Mouse (Mus musculus) midbrain, embryonic 14.5 days (tissue): ENCODE measurements at regions not wholly inside any gene's neighbourhood (a gene's known extent, or its start where the extent isn't known, plus 50 kb on each side); places are given as distances from the start of the nearest gene placed in this dataset.

Experiments
- ATAC-seq: fragments of 200-750 bp; cut with Nextera tagmentation; 2 replicates; pipeline ENCODE4 v1.8.0; 2017; ENCODE audit warnings: moderate number of reproducible peaks, moderate library complexity; ENCODE audit not compliant: low FRiP score, low TSS enrichment
- DNase-seq: peaks from one replicate; pipeline ENCODE4 v3.0.0-alpha.2; 2015
- H3K27ac ChIP-seq: fragments of 300-500 bp; sonication (generic); replicated peaks from 2 replicates; pipeline ENCODE4 v1.5.1; 2014; ENCODE audit warnings: mild to moderate bottlenecking, low read depth, low read length, moderate library complexity
- H3K27me3 ChIP-seq: fragments of 300-500 bp; sonication (generic); 2 replicates; pipeline ENCODE4 v1.6.1; 2014; ENCODE audit warnings: low read length, control low read depth, mixed read lengths; ENCODE audit not compliant: control insufficient read depth, insufficient read depth
- H3K36me3 ChIP-seq: fragments of 300-500 bp; sonication (generic); 2 replicates; pipeline ENCODE4 v1.6.1; 2014; ENCODE audit warnings: low read length, control low read depth; ENCODE audit not compliant: control insufficient read depth, insufficient read depth
- H3K4me1 ChIP-seq: fragments of 300-500 bp; sonication (generic); 2 replicates; pipeline ENCODE4 v1.6.1; 2014; ENCODE audit warnings: mild to moderate bottlenecking, antibody characterized with exemption, low read length, control low read depth; ENCODE audit not compliant: control insufficient read depth, insufficient read depth
- H3K4me2 ChIP-seq: fragments of 300-500 bp; sonication (generic); 2 replicates; pipeline ENCODE4 v1.6.1; 2014; ENCODE audit warnings: mild to moderate bottlenecking, low read length, moderate library complexity
- H3K4me3 ChIP-seq: fragments of 300-500 bp; sonication (generic); replicated peaks from 2 replicates; pipeline ENCODE4 v1.5.1; 2014; ENCODE audit warnings: low read depth, low read length
- H3K9ac ChIP-seq: fragments of 300-500 bp; sonication (generic); replicated peaks from 2 replicates; pipeline ENCODE4 v1.6.1; 2014; ENCODE audit warnings: mild to moderate bottlenecking, low read length, moderate library complexity
- H3K9me3 ChIP-seq: fragments of 300-500 bp; sonication (generic); 2 replicates; pipeline ENCODE4 v1.6.1; 2016; ENCODE audit warnings: low read length, control low read depth, mixed read lengths; ENCODE audit not compliant: control insufficient read depth
- WGBS: fragments of 180-500 bp; shearing (Covaris S2); extraction: QIAGEN DNeasy Blood & Tissue Kit; methylation state at CpG from one replicate; pipeline ENCODE4 v1.1.7; 2014; 5-methylcytosine and 5-hydroxymethylcytosine counted together

- DNase-seq: no peak
- ATAC-seq: no peak
These were observed 111.3 kb upstream of the Slc24a3 start for GRCm38 (mm10) chr2:145056219-145056618.

DNA sequence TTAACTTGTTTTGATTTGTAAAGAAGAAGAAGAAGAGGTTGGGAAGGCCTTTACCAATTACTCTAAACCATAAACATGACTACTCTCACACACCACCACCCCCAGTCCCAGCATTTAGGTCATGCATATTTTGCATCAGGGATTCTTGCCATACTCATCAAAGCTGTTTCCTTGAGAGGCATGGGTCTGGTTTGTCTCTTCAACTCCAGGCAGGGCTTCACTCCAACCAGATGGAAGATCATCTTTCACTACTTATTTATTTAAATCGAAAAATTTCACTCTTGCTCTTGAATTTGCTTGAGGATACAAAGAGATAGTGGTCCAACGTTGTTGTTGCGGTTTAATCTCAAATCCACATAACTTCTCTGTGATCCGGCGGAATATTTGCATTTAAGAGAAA, 110.8 kb upstream of the Slc24a3 start:
- ATAC-seq: no peak
- 85% methylated on average over 5 of the region's 5 CpGs for WGBS
- no peaks in the 10 kb centered on the region for H3K9me3 ChIP-seq

More at GRCm38 (mm10) chr2:145056219-145056618, 111.3 kb upstream of the Slc24a3 start:
- Histone ChIP-seq H3K4me2 (no peak overlapping the region), H3K36me3 (no peaks in the 10 kb centered on the region), H3K4me1 (no peaks in the 10 kb centered on the region), H3K27me3 (no peaks in the 10 kb centered on the region), H3K9me3 (no peaks in the 10 kb centered on the region), H3K4me3 (no peak overlapping the region), H3K9ac (no peak overlapping the region), H3K27ac (no peak overlapping the region)
- 89% methylated on average over 3 of the region's 3 CpGs for WGBS

GRCm38 (mm10) chr2:145069931-145070330, 97.6 kb upstream of the Slc24a3 start:
- no peaks in the 10 kb centered on the region for H3K27me3 ChIP-seq
- no peaks in the 10 kb centered on the region for H3K9me3 ChIP-seq
- H3K27ac ChIP-seq: no peak overlapping the region
- no peaks in the 10 kb centered on the region for H3K4me1 ChIP-seq
- no peak overlapping the region for H3K4me2 ChIP-seq
- DNase-seq: no peak
- H3K36me3 ChIP-seq: no peaks in the 10 kb centered on the region
- no peak overlapping the region for H3K4me3 ChIP-seq
- no peak overlapping the region for H3K9ac ChIP-seq
- ATAC-seq: no peak
- 87% methylated on average over 1 of the region's 1 CpGs for WGBS

More for the DNA sequence above, 110.8 kb upstream of the Slc24a3 start:
- H3K4me3 ChIP-seq: no peak overlapping the region
- no peaks in the 10 kb centered on the region for H3K27me3 ChIP-seq
- H3K36me3 ChIP-seq: no peaks in the 10 kb centered on the region
- no peak for DNase-seq
- H3K4me2 ChIP-seq: no peak overlapping the region
- H3K27ac ChIP-seq: no peak overlapping the region
- no peaks in the 10 kb centered on the region for H3K4me1 ChIP-seq
- no peak overlapping the region for H3K9ac ChIP-seq

DNA sequence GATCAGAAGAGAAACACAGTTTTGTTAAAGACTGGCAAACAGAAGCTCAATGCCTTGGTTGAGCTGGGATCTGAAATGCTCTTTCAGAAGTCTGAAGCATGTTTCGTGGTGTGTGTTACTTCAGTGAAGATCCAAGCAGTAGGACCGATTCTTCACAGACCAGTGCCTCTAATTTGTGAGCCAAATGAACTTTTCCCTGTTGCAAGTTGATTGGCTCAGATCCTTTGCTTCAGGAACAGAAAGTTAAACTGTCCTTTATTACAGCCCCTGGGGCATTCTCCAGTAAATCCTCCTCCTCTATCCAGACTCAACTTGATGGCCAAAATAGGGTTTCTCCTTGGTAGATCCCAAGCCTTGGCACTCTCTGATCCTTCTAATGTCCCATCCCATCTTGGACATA, 85.6 kb upstream of the Slc24a3 start:
- H3K27ac ChIP-seq: no peak overlapping the region
- DNase-seq (no peak), ATAC-seq (no peak)
- no peaks in the 10 kb centered on the region for H3K9me3 ChIP-seq
- H3K4me2 ChIP-seq: no peak overlapping the region
- no peak overlapping the region for H3K4me3 ChIP-seq
- no peak overlapping the region for H3K9ac ChIP-seq
- no peaks in the 10 kb centered on the region for H3K36me3 ChIP-seq
- no peaks in the 10 kb centered on the region for H3K4me1 ChIP-seq
- H3K27me3 ChIP-seq: no peaks in the 10 kb centered on the region
- 77% methylated on average over 2 of the region's 2 CpGs for WGBS

- 67% methylated on average over 2 of the region's 2 CpGs for WGBS
These were observed 82.9 kb upstream of the Slc24a3 start for GRCm38 (mm10) chr2:145084621-145085020.

GRCm38 (mm10) chr2:145086118-145086517, 81.4 kb upstream of the Slc24a3 start:
- no peaks in the 10 kb centered on the region for H3K4me1 ChIP-seq
- 70% methylated on average over 5 of the region's 5 CpGs for WGBS
- ATAC-seq (no peak), DNase-seq (no peak)
- no peak overlapping the region for H3K9ac ChIP-seq
- no peaks in the 10 kb centered on the region for H3K36me3 ChIP-seq
- H3K4me3 ChIP-seq: no peak overlapping the region
- no peaks in the 10 kb centered on the region for H3K27me3 ChIP-seq
- no peak overlapping the region for H3K4me2 ChIP-seq
- H3K27ac ChIP-seq: no peak overlapping the region
- H3K9me3 ChIP-seq: no peaks in the 10 kb centered on the region

More at GRCm38 (mm10) chr2:145084621-145085020, 82.9 kb upstream of the Slc24a3 start:
- H3K27me3 ChIP-seq: no peaks in the 10 kb centered on the region
- ATAC-seq: no peak
- no peak overlapping the region for H3K4me3 ChIP-seq
- DNase-seq: no peak
- H3K9ac ChIP-seq: no peak overlapping the region
- H3K4me2 ChIP-seq: no peak overlapping the region
- H3K27ac ChIP-seq: no peak overlapping the region
- H3K4me1 ChIP-seq: no peaks in the 10 kb centered on the region
- H3K9me3 ChIP-seq: no peaks in the 10 kb centered on the region
- no peaks in the 10 kb centered on the region for H3K36me3 ChIP-seq

- Histone ChIP-seq H3K4me2 (no peak overlapping the region), H3K27me3 (no peaks in the 10 kb centered on the region), H3K27ac (no peak overlapping the region), H3K36me3 (no peaks in the 10 kb centered on the region), H3K9ac (no peak overlapping the region), H3K9me3 (no peaks in the 10 kb centered on the region), H3K4me3 (no peak overlapping the region), H3K4me1 (no peaks in the 10 kb centered on the region)
- WGBS: 93% methylated on average over 2 of the region's 2 CpGs
- DNase-seq (no peak), ATAC-seq (no peak)
These were observed 64.3 kb upstream of the Slc24a3 start for GRCm38 (mm10) chr2:145103295-145103694.

- H3K9me3 ChIP-seq: no peaks in the 10 kb centered on the region
- DNase-seq (no peak), ATAC-seq (no peak)
- WGBS: 58% methylated on average over 1 of the region's 1 CpGs
- no peak overlapping the region for H3K4me3 ChIP-seq
- no peak overlapping the region for H3K9ac ChIP-seq
- no peaks in the 10 kb centered on the region for H3K36me3 ChIP-seq
- H3K4me1 ChIP-seq: no peaks in the 10 kb centered on the region
- H3K4me2 ChIP-seq: no peak overlapping the region
- H3K27me3 ChIP-seq: no peaks in the 10 kb centered on the region
- H3K27ac ChIP-seq: no peak overlapping the region
These were observed 55.9 kb upstream of the Slc24a3 start for GRCm38 (mm10) chr2:145111615-145112014.

DNA sequence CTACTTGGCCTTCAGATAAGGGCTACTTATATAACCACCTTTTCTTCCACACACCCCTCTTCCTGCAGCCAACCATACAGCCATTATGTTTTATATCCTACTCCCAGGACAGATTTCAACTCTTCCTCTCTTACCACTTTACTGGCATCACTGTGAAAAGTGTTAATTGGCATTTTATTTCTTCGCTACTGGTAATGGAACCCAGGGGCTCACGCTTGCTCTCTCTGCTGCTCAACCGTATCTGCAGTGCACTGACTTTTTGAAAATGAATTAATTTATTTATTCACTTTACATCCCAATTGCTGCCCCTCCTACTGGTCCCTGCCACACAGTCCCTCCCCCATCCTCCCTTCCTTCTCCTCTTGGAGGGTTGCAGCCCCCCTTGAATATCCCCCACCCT, 52.5 kb upstream of the Slc24a3 start:
- no peak for DNase-seq
- no peak overlapping the region for H3K4me2 ChIP-seq
- H3K27me3 ChIP-seq: no peaks in the 10 kb centered on the region
- H3K9me3 ChIP-seq: no peaks in the 10 kb centered on the region
- ATAC-seq: no peak
- WGBS: 88% methylated on average over 3 of the region's 3 CpGs
- no peaks in the 10 kb centered on the region for H3K4me1 ChIP-seq
- H3K4me3 ChIP-seq: no peak overlapping the region
- H3K36me3 ChIP-seq: no peaks in the 10 kb centered on the region
- H3K9ac ChIP-seq: no peak overlapping the region
- no peak overlapping the region for H3K27ac ChIP-seq
